Mouse (Mus musculus): ENCODE measurements around the gene Sema5a. TPM values are rescaled to one million over a fixed set of nuclear protein-coding genes. Genes with fewer than 3 reads are reported as not detected.

Gene Sema5a
- polyA plus RNA-seq, 1 experiment from 2014 or later: 17.5 TPM

GRCm38 (mm10) chr15:32317074-32317473, 72.5 kb downstream of the Sema5a start:
- H3K4me1 ChIP-seq: no peaks in the 10 kb centered on the region
- H3K4me2 ChIP-seq: no peak overlapping the region
- no peaks in the 10 kb centered on the region for H3K27me3 ChIP-seq (replicated peaks)
- WGBS: 74% methylated on average over 5 of the region's 5 CpGs
- no peak for ATAC-seq (ENCODE audit: insufficient read depth, low FRiP score, low read depth)
- no peak overlapping the region for H3K9ac ChIP-seq
- no peak overlapping the region for H3K27ac ChIP-seq
- no peaks in the 10 kb centered on the region for H3K36me3 ChIP-seq
- no peak overlapping the region for H3K4me3 ChIP-seq (replicated peaks)
- H3K9me3 ChIP-seq: no peaks in the 10 kb centered on the region

- Histone ChIP-seq H3K9me3 (no peaks in the 10 kb centered on the region), H3K4me1 (peaks cover 9% of the 10 kb centered on the region; the same call in 1 of the 2 replicates), H3K27me3 (replicated peaks) (no peaks in the 10 kb centered on the region), H3K4me2 (no peak overlapping the region), H3K9ac (no peak overlapping the region), H3K4me3 (replicated peaks) (no peak overlapping the region), H3K27ac (no peak overlapping the region), H3K36me3 (no peaks in the 10 kb centered on the region)
- peak; percentile 43; the same call in 1 of the 2 replicates for ATAC-seq (ENCODE audit: insufficient read depth, low FRiP score, low read depth)
- WGBS: 78% methylated on average over 3 of the region's 3 CpGs
Observed at GRCm38 (mm10) chr15:32320739-32321138, 76.1 kb downstream of the Sema5a start.

GRCm38 (mm10) chr15:32322455-32323220, 78.0 kb downstream of the Sema5a start:
- Histone ChIP-seq H3K36me3 (no peaks in the 10 kb centered on the region), H3K9ac (no peak overlapping the region), H3K4me2 (no peak overlapping the region), H3K9me3 (no peaks in the 10 kb centered on the region), H3K27ac (no peak overlapping the region), H3K4me1 (peaks cover 9% of the 10 kb centered on the region; the same call in 1 of the 2 replicates), H3K4me3 (replicated peaks) (no peak overlapping the region), H3K27me3 (replicated peaks) (no peaks in the 10 kb centered on the region)
- WGBS: 79% methylated on average over 5 of the region's 5 CpGs
- no peak for ATAC-seq (ENCODE audit: insufficient read depth, low FRiP score, low read depth)

DNA sequence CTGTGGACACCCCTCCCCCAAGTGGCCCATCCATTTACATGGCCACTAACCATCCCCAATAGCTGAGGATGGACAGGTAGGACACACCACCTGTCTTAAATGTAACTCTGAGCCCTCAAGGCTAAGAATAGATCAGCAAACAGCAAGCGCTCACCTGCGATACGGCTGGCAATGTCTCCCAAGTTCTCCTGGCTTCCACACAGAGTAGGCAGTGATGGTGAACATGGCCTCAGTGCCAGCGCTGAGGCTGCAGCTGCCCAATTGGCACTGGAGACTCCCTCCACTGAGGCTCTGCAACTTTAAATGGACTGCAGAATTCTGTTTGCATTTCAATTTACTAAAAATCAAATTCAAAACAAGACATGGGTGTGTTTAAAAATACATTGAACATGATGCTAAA, 78.6 kb downstream of the Sema5a start:
- peaks cover 9% of the 10 kb centered on the region; the same call in 1 of the 2 replicates for H3K4me1 ChIP-seq
- no peaks in the 10 kb centered on the region for H3K9me3 ChIP-seq
- no peak overlapping the region for H3K27ac ChIP-seq
- H3K4me2 ChIP-seq: no peak overlapping the region
- WGBS: 92% methylated on average over 4 of the region's 4 CpGs
- no peaks in the 10 kb centered on the region for H3K27me3 ChIP-seq (replicated peaks)
- ATAC-seq (ENCODE audit: insufficient read depth, low FRiP score, low read depth): no peak
- no peak overlapping the region for H3K9ac ChIP-seq
- H3K36me3 ChIP-seq: no peaks in the 10 kb centered on the region
- no peak overlapping the region for H3K4me3 ChIP-seq (replicated peaks)

DNA sequence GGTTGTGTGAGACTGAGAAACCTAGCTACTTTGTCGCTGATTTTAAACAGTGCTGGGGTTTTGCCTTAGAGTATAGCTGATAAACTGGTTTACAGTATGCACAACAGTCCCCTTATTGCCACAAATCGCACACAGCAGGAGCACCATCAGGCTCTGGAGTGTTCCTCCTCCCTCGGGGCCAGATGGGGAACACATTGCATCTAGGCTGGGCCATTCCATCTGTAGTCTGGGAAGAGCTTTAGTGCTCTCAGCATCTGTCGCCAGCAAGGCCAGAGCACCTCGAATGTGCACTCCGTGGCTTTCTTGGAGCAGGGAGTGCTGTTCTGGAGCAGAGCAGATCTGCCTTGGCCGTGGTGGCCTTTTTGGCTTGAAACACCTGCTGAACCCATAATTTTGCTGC, 79.5 kb downstream of the Sema5a start:
- H3K9me3 ChIP-seq: no peaks in the 10 kb centered on the region
- H3K4me1 ChIP-seq: peaks cover 11% of the 10 kb centered on the region; the same call in 1 of the 2 replicates
- no peak overlapping the region for H3K27ac ChIP-seq
- H3K4me2 ChIP-seq: no peak overlapping the region
- no peaks in the 10 kb centered on the region for H3K27me3 ChIP-seq (replicated peaks)
- H3K4me3 ChIP-seq (replicated peaks): no peak overlapping the region
- no peak overlapping the region for H3K9ac ChIP-seq
- H3K36me3 ChIP-seq: no peaks in the 10 kb centered on the region
- 58% methylated on average over 7 of the region's 7 CpGs for WGBS
- ATAC-seq (ENCODE audit: insufficient read depth, low FRiP score, low read depth): no peak

GRCm38 (mm10) chr15:32328370-32329004, 83.9 kb downstream of the Sema5a start:
- no peak overlapping the region for H3K4me2 ChIP-seq
- WGBS: 52% methylated on average over 4 of the region's 4 CpGs
- no peak for ATAC-seq (ENCODE audit: insufficient read depth, low FRiP score, low read depth)
- H3K27me3 ChIP-seq (replicated peaks): no peaks in the 10 kb centered on the region
- H3K4me3 ChIP-seq (replicated peaks): no peak overlapping the region
- H3K36me3 ChIP-seq: no peaks in the 10 kb centered on the region
- H3K9me3 ChIP-seq: no peaks in the 10 kb centered on the region
- H3K9ac ChIP-seq: no peak overlapping the region
- peaks cover 14% of the 10 kb centered on the region; the same call in 1 of the 2 replicates for H3K4me1 ChIP-seq
- H3K27ac ChIP-seq: no peak overlapping the region

GRCm38 (mm10) chr15:32329670-32330330, 85.2 kb downstream of the Sema5a start:
- Histone ChIP-seq H3K4me1 (0 out of 2 replicates have a peak, but pooled peaks cover 8% of the 10 kb centered on the region), H3K4me2 (no peak overlapping the region), H3K9me3 (no peaks in the 10 kb centered on the region), H3K36me3 (no peaks in the 10 kb centered on the region), H3K27me3 (replicated peaks) (no peaks in the 10 kb centered on the region), H3K9ac (no peak overlapping the region), H3K4me3 (replicated peaks) (no peak overlapping the region), H3K27ac (no peak overlapping the region; the same call in 1 of the 2 replicates)
- ATAC-seq (ENCODE audit: insufficient read depth, low FRiP score, low read depth): no peak
- WGBS: 68% methylated on average over 10 of the region's 10 CpGs

- Histone ChIP-seq H3K4me1 (0 out of 2 replicates have a peak, but pooled peaks cover 8% of the 10 kb centered on the region), H3K27me3 (replicated peaks) (no peaks in the 10 kb centered on the region), H3K4me2 (no peak overlapping the region), H3K4me3 (replicated peaks) (no peak overlapping the region), H3K9me3 (no peaks in the 10 kb centered on the region), H3K9ac (no peak overlapping the region), H3K27ac (no peak overlapping the region), H3K36me3 (no peaks in the 10 kb centered on the region)
- ATAC-seq (ENCODE audit: insufficient read depth, low FRiP score, low read depth): no peak
- WGBS: 76% methylated on average over 8 of the region's 8 CpGs
Observed at GRCm38 (mm10) chr15:32330427-32330826, 85.8 kb downstream of the Sema5a start.

DNA sequence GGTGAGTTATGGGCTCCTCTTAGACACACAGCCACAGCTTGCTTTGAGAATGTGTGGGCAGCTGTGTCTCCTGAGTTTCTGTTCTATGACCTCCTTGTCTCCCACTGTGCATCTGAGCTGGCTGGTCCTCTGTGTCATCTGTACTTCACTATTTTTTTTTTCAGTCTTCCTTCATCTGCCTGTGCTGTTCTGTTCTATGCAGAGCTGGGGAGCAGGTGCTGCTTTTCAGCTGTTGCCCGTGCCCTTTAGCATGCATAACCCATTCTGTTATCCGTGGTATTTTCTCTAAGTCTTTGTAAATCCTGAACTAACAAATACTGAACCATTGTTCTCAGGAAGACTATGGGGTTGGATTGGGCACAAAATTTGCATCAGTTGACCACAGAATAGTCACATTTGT, 86.4 kb downstream of the Sema5a start:
- H3K4me1 ChIP-seq: 0 out of 2 replicates have a peak, but pooled peaks cover 8% of the 10 kb centered on the region
- H3K9ac ChIP-seq: no peak overlapping the region
- no peak for ATAC-seq (ENCODE audit: insufficient read depth, low FRiP score, low read depth)
- no peak overlapping the region for H3K4me2 ChIP-seq
- WGBS: 76% methylated on average over 2 of the region's 2 CpGs
- H3K27me3 ChIP-seq (replicated peaks): no peaks in the 10 kb centered on the region
- no peaks in the 10 kb centered on the region for H3K9me3 ChIP-seq
- H3K4me3 ChIP-seq (replicated peaks): no peak overlapping the region
- H3K36me3 ChIP-seq: no peaks in the 10 kb centered on the region
- no peak overlapping the region for H3K27ac ChIP-seq

DNA sequence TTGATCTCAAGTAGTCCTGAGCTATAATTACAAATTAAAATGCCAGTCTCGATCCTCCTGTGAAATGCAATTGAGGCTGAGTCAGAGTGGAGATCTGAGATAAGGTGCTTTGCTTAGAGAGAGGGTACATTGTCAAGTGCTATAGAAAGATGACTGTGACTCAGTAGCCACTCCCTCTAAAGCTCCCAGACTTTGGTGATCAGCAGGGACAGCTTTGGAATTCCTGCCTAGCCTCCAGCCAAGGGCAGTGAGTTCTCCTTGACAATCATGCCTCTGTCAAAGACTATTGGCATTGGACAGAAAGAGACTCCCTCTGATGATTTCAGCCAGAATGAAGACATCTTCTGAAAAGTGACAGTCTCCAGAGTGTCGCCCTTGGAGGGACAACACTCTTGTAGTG, 88.8 kb downstream of the Sema5a start:
- H3K27me3 ChIP-seq (replicated peaks): no peaks in the 10 kb centered on the region
- ATAC-seq (ENCODE audit: insufficient read depth, low FRiP score, low read depth): no peak
- H3K9me3 ChIP-seq: no peaks in the 10 kb centered on the region
- no peak overlapping the region for H3K4me2 ChIP-seq
- H3K4me1 ChIP-seq: 0 out of 2 replicates have a peak, but pooled peaks cover 8% of the 10 kb centered on the region
- H3K27ac ChIP-seq: no peak overlapping the region
- no peak overlapping the region for H3K4me3 ChIP-seq (replicated peaks)
- no peaks in the 10 kb centered on the region for H3K36me3 ChIP-seq
- WGBS: 81% methylated on average over 2 of the region's 2 CpGs
- no peak overlapping the region for H3K9ac ChIP-seq

DNA sequence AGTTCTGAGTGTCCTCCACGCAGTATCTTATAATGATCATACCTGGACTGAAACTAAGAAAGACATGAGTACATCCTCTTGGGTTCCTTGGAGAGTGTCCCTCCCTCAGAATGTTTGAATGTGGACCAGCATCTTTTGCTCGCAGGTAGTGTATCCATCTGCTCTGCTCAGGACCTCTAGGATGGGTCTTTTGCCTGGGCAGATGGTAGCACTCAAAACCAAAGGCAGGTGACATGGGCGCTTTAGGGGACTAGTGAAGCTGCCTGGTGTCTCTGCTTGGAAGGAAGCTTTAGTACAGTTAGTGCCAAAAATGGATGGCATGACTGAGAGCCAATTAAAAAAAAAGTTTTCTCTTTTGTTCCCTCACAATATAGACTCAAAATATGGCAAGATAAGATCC, 93.2 kb downstream of the Sema5a start:
- Histone ChIP-seq H3K36me3 (no peaks in the 10 kb centered on the region), H3K27ac (no peak overlapping the region), H3K9ac (no peak overlapping the region), H3K27me3 (replicated peaks) (no peaks in the 10 kb centered on the region), H3K4me2 (no peak overlapping the region), H3K4me1 (no peaks in the 10 kb centered on the region), H3K9me3 (no peaks in the 10 kb centered on the region), H3K4me3 (replicated peaks) (no peak overlapping the region)
- WGBS: 90% methylated on average over 3 of the region's 3 CpGs
- ATAC-seq (ENCODE audit: insufficient read depth, low FRiP score, low read depth): no peak
